Mouse (Mus musculus) ES-E14 (cell line): ENCODE results near the gene Tcn2.
A peak's percentile ranks its signal among the peaks of the same experiment; 100 is the strongest.

Experiments
- CHD2 ChIP-seq: IDR thresholded peaks from 2 replicates; pipeline ENCODE4 v1.6.1; 2014; ENCODE audit warnings: mild to moderate bottlenecking, low read depth, low read length, inconsistent platforms
- HCFC1 ChIP-seq: IDR thresholded peaks from 2 replicates; pipeline ENCODE4 v1.6.1; 2012; ENCODE audit warnings: low read length, inconsistent platforms, borderline replicate concordance; ENCODE audit not compliant: insufficient read depth
- MAFK ChIP-seq: IDR thresholded peaks from 2 replicates; pipeline ENCODE4 v1.6.1; 2014; ENCODE audit warnings: mild to moderate bottlenecking, low read depth, low read length, inconsistent platforms; ENCODE audit not compliant: insufficient read depth
- ZNF384 ChIP-seq: IDR thresholded peaks from 2 replicates; pipeline ENCODE4 v1.6.1; 2012; ENCODE audit warnings: low read depth, low read length, inconsistent platforms

- TF ChIP-seq CHD2, result no peak
- peak; percentile 77 for TF ChIP-seq MAFK
- no peak for TF ChIP-seq HCFC1
- TF ChIP-seq ZNF384, result no peak
These were observed 14.4 kb upstream of the Tcn2 start for GRCm38 (mm10) chr11:3946386-3946785.
